Mouse (Mus musculus) stomach, embryonic 15.5 days (tissue): ENCODE results near the gene Ccdc148. TPM values are rescaled to one million over a fixed set of nuclear protein-coding genes. Genes with fewer than 3 reads are reported as not detected.

Source experiments
- ATAC-seq: fragments of 200-750 bp; cut with Nextera tagmentation; 2 replicates; pipeline ENCODE4 v1.8.0; 2017; ENCODE audit warnings: low read depth, moderate number of reproducible peaks, moderate TSS enrichment; ENCODE audit not compliant: insufficient read depth, low FRiP score
- H3K27ac ChIP-seq: fragments of 300-500 bp; sonication (generic); 2 replicates; pipeline ENCODE4 v1.5.1; 2015; ENCODE audit warnings: mild to moderate bottlenecking, inconsistent platforms
- H3K27me3 ChIP-seq: fragments of 300-500 bp; sonication (generic); replicated peaks from 2 replicates; pipeline ENCODE4 v1.6.1; 2015; ENCODE audit warnings: inconsistent platforms
- H3K36me3 ChIP-seq: fragments of 300-500 bp; sonication (generic); 2 replicates; pipeline ENCODE4 v1.6.1; 2015; ENCODE audit warnings: inconsistent platforms
- H3K4me1 ChIP-seq: fragments of 300-500 bp; sonication (generic); 2 replicates; pipeline ENCODE4 v1.6.1; 2015; ENCODE audit warnings: inconsistent platforms
- H3K4me2 ChIP-seq: fragments of 300-500 bp; sonication (generic); 2 replicates; pipeline ENCODE4 v1.6.1; 2015; ENCODE audit warnings: mild to moderate bottlenecking, inconsistent platforms
- H3K4me3 ChIP-seq: fragments of 300-500 bp; sonication (generic); replicated peaks from 2 replicates; pipeline ENCODE4 v1.5.1; 2015; ENCODE audit warnings: inconsistent platforms
- H3K9ac ChIP-seq: fragments of 300-500 bp; sonication (generic); 2 replicates; pipeline ENCODE4 v1.6.1; 2015; ENCODE audit warnings: inconsistent platforms
- H3K9me3 ChIP-seq: fragments of 300-500 bp; sonication (generic); 2 replicates; pipeline ENCODE4 v1.6.1; 2016; ENCODE audit warnings: inconsistent platforms
- WGBS: fragments of 180-500 bp; shearing (Covaris S2); methylation state at CpG from one replicate; pipeline ENCODE4 v1.1.7; 2015; 5-methylcytosine and 5-hydroxymethylcytosine counted together
- polyA plus RNA-seq: library from polyadenylated mRNA; unstranded; fragments of >200 nt; fragmentation: Nextera tagmentation; extraction: Ambion mirVana; gene quantifications from 2 replicates; pipeline ENCODE4 v1.2.1, GENCODE M21; 2015

Ccdc148 gene
- polyA plus RNA-seq, 1 experiment from 2014 or later: 0.89 TPM

- WGBS: 56% methylated on average over 2 of the region's 2 CpGs
- ATAC-seq: no peak
- H3K9ac ChIP-seq: no peak overlapping the region
Observed at GRCm38 (mm10) chr2:59158117-59158516, 2.4 kb downstream of the Ccdc148 start.

DNA sequence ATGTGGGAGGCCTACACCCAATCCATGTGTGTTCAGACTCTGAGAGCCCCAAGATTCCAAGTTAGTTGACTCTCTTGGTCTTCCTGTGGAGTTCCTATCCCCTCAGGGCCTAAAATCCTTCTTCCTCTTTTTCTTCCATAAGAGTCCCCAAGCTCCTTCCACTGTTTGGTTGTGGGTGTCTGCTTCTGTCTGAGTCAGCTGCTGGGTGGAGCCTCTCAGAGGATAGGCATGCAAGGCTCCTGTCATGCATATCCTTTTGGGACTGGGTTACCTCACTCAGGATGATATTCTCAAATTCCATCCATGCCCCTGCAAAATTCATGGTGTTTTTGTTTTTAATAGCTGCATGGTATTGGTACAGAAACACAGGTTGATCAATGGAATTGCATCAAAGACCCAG is 5.1 kb downstream of the Ccdc148 start:
- ATAC-seq: no peak

More at GRCm38 (mm10) chr2:59158117-59158516, 2.4 kb downstream of the Ccdc148 start:
- Histone ChIP-seq H3K4me2 (no peak overlapping the region), H3K27ac (no peak overlapping the region), H3K9me3 (no peaks in the 10 kb centered on the region), H3K36me3 (no peaks in the 10 kb centered on the region), H3K4me1 (peaks cover 7% of the 10 kb centered on the region; the same call in 1 of the 2 replicates), H3K27me3 (no peaks in the 10 kb centered on the region), H3K4me3 (no peak overlapping the region)

GRCm38 (mm10) chr2:59131044-59131443 is 29.4 kb downstream of the Ccdc148 start:
- no peaks in the 10 kb centered on the region for H3K27me3 ChIP-seq
- H3K4me1 ChIP-seq: no peaks in the 10 kb centered on the region
- ATAC-seq: no peak
- no peak overlapping the region for H3K4me3 ChIP-seq
- no peak overlapping the region for H3K9ac ChIP-seq
- H3K9me3 ChIP-seq: no peaks in the 10 kb centered on the region
- no peak overlapping the region for H3K27ac ChIP-seq
- WGBS: 70% methylated on average over 8 of the region's 8 CpGs
- no peak overlapping the region for H3K4me2 ChIP-seq
- H3K36me3 ChIP-seq: no peaks in the 10 kb centered on the region

More for the DNA sequence above, 5.1 kb downstream of the Ccdc148 start:
- no peak overlapping the region for H3K27ac ChIP-seq
- H3K4me1 ChIP-seq: peaks cover 7% of the 10 kb centered on the region; the same call in 1 of the 2 replicates
- H3K9ac ChIP-seq: no peak overlapping the region
- no peak overlapping the region for H3K4me2 ChIP-seq
- H3K4me3 ChIP-seq: no peak overlapping the region
- no peaks in the 10 kb centered on the region for H3K36me3 ChIP-seq
- no peaks in the 10 kb centered on the region for H3K27me3 ChIP-seq
- no peaks in the 10 kb centered on the region for H3K9me3 ChIP-seq

DNA sequence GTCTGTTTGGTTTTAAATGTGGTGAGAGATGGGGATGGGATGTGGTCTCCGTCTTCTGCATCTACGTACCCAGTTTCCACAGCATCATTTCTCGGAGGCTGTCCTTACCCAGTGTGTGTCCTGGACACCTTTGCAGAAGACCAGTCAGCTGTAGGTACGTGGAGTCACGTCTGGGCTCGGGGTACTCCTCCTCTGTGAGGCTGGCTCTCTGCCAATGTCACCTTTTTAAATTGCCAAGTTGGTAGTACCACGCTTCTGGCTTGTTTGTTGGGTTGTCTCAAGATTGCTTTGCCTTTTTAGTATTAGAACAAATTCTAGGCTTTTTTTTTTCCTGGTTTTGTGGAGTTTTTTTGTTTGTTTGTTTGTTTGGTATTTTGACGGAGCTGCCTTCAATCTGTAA is 30.7 kb downstream of the Ccdc148 start:
- no peak overlapping the region for H3K4me3 ChIP-seq
- WGBS: 81% methylated on average over 8 of the region's 8 CpGs
- no peak overlapping the region for H3K27ac ChIP-seq
- no peak overlapping the region for H3K4me2 ChIP-seq
- no peak overlapping the region for H3K9ac ChIP-seq
- H3K9me3 ChIP-seq: no peaks in the 10 kb centered on the region
- no peaks in the 10 kb centered on the region for H3K36me3 ChIP-seq
- no peaks in the 10 kb centered on the region for H3K27me3 ChIP-seq
- H3K4me1 ChIP-seq: no peaks in the 10 kb centered on the region
- ATAC-seq: no peak

DNA sequence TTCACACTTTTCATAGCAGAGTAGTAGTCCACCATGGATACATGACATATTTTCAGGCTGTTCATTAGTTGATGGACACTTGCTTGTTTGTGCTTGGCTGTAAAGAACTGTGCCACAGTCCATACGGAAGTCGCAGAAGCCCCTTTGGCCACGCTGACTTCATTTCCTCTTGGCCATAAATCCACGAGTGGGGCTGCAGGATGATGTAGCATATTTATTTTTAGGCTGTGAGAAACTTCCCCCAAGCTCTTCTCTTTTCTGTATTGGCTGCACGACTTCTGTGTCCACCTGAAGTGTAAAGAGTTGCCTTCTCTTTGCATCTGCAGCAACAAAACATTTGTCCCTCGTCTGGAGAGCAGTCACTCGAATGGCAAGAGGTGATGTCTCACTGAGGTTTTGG is 31.5 kb downstream of the Ccdc148 start:
- H3K4me1 ChIP-seq: no peaks in the 10 kb centered on the region
- ATAC-seq: no peak
- H3K9ac ChIP-seq: no peak overlapping the region
- no peaks in the 10 kb centered on the region for H3K27me3 ChIP-seq
- H3K9me3 ChIP-seq: no peaks in the 10 kb centered on the region
- H3K4me2 ChIP-seq: no peak overlapping the region
- H3K27ac ChIP-seq: no peak overlapping the region
- no peak overlapping the region for H3K4me3 ChIP-seq
- 68% methylated on average over 7 of the region's 7 CpGs for WGBS
- H3K36me3 ChIP-seq: no peaks in the 10 kb centered on the region

DNA sequence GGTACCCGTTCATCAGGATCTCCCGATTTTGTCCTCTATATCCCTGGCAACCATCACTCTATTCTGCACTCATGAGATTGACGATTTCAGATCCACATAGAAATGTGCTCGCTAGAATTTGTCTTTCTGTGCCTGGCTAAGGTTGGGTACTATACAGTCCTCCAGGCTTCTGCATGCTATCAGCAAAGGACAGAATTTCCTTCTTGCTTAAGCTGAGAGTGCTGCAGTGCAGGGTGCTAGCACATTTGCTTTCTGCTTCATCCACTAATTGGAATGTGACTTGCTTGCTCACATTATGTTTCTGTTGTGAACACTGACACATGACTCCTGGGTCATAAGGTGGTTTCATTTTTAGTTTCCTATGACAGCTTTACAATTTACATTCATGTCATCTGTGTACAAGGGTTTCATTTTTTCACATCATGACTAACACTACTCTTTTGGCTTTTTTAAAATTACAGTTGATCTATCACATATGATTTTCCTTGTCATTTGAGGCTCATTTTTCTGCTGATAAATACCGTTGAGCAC is 104.8 kb downstream of the Ccdc148 start:
- Histone ChIP-seq H3K9ac (no peak overlapping the region), H3K4me3 (no peak overlapping the region), H3K27ac (no peak overlapping the region), H3K9me3 (no peaks in the 10 kb centered on the region), H3K27me3 (no peaks in the 10 kb centered on the region), H3K36me3 (no peaks in the 10 kb centered on the region), H3K4me1 (no peaks in the 10 kb centered on the region), H3K4me2 (no peak overlapping the region)
- 69% methylated on average over 5 of the region's 5 CpGs for WGBS
- no peak for ATAC-seq

GRCm38 (mm10) chr2:59054339-59054738 is 106.1 kb downstream of the Ccdc148 start:
- ATAC-seq: no peak

GRCm38 (mm10) chr2:59053461-59054039 is 106.9 kb downstream of the Ccdc148 start:
- Histone ChIP-seq H3K27ac (no peak overlapping the region), H3K9ac (no peak overlapping the region), H3K36me3 (no peaks in the 10 kb centered on the region), H3K27me3 (no peaks in the 10 kb centered on the region), H3K4me1 (no peaks in the 10 kb centered on the region), H3K9me3 (no peaks in the 10 kb centered on the region), H3K4me2 (no peak overlapping the region), H3K4me3 (no peak overlapping the region)
- ATAC-seq: no peak
- 60% methylated on average over 7 of the region's 7 CpGs for WGBS

More at GRCm38 (mm10) chr2:59054339-59054738, 106.1 kb downstream of the Ccdc148 start:
- Histone ChIP-seq H3K9ac (no peak overlapping the region), H3K4me2 (no peak overlapping the region), H3K9me3 (no peaks in the 10 kb centered on the region), H3K27ac (no peak overlapping the region), H3K4me1 (no peaks in the 10 kb centered on the region), H3K4me3 (no peak overlapping the region), H3K36me3 (no peaks in the 10 kb centered on the region), H3K27me3 (no peaks in the 10 kb centered on the region)
- WGBS: 70% methylated on average over 5 of the region's 5 CpGs

DNA sequence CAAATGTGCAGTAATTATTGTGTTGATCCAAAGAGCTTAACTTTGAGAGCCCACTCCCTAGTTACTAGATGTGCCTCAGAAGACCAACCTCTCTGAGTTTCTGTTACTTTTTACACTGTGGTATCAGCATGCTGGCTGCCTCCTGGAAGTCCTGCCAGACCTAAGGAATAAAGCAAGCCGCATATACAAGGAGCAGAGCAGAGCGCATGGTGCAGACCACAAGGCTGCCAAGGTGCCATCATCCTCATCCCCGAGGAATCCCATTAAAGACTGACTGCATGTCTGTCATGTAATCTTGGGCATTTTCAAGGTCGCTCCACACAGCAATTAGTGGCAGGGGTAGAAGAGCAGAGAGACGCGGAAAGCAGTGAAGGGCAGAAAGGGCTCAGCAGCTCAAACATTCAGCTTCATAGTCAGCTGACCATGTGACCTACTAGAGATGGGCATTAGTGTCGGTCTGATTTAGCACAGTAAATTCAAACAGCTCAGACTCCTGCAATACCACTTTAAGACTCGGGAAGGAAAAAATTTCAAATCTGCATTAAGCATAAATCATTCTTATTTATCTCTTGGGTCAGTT is 110.1 kb downstream of the Ccdc148 start:
- Histone ChIP-seq H3K9me3 (no peaks in the 10 kb centered on the region), H3K4me1 (no peaks in the 10 kb centered on the region), H3K4me2 (no peak overlapping the region), H3K9ac (no peak overlapping the region), H3K4me3 (no peak overlapping the region), H3K27ac (no peak overlapping the region), H3K36me3 (no peaks in the 10 kb centered on the region), H3K27me3 (no peaks in the 10 kb centered on the region)
- ATAC-seq: no peak
- 52% methylated on average over 8 of the region's 8 CpGs for WGBS

DNA sequence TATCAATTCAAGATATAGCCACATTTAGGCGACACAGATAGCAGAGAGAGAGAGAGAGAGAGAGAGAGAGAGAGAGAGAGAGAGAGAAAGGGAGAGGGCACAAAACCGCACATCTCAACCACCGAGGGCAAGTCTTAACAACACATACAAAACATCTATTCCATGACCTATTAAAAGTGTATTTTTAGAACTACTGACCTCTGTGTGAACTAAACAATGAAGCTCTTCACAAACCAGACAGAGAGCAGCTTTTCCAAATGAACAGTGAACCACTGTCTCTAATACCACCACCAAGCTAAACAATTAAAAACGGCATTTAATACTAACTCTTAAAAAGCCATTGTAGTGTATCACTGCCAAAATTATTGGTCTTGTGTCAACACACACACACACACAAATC is 110.8 kb downstream of the Ccdc148 start:
- H3K36me3 ChIP-seq: no peaks in the 10 kb centered on the region
- no peak overlapping the region for H3K9ac ChIP-seq
- no peaks in the 10 kb centered on the region for H3K9me3 ChIP-seq
- 35% methylated on average over 4 of the region's 4 CpGs for WGBS
- no peak overlapping the region for H3K4me2 ChIP-seq
- H3K27me3 ChIP-seq: no peaks in the 10 kb centered on the region
- no peak overlapping the region for H3K27ac ChIP-seq
- ATAC-seq: no peak
- H3K4me3 ChIP-seq: no peak overlapping the region
- H3K4me1 ChIP-seq: no peaks in the 10 kb centered on the region

DNA sequence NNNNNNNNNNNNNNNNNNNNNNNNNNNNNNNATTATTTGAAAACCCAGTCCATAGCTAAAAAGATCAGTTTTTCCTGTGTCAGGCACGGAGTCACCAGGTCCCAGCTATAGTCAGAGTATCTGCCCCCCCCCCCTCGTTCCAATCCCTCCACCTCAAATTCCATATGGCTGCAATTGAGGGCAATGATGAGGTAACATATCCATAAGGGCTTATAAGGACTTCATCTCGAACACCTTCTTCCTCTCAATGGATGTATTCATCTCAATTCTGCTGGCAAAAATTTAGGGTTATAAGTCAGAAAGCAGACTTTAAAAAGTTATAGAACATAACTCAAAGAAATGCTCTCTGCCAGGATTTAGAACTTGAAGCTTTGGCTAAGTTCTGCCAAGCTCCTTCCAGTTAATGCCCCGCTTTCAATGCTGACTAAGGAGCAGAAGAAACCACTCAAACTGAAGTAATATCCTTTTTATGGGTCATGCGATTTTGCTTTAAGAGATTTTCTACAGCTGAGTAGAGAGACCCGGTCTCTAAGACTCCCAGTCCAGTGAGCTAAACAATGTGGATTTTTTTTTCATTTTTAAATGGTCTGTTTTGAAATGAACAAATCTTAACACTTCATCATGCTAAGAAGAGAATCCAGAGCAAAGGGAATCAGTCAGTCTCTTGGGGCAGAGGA is 111.6 kb downstream of the Ccdc148 start:
- Histone ChIP-seq H3K27ac (no peak overlapping the region), H3K4me2 (no peak overlapping the region), H3K9ac (no peak overlapping the region), H3K4me1 (no peaks in the 10 kb centered on the region), H3K36me3 (no peaks in the 10 kb centered on the region), H3K9me3 (no peaks in the 10 kb centered on the region), H3K27me3 (no peaks in the 10 kb centered on the region), H3K4me3 (no peak overlapping the region)
- ATAC-seq: no peak
- 56% methylated on average over 6 of the region's 6 CpGs for WGBS

DNA sequence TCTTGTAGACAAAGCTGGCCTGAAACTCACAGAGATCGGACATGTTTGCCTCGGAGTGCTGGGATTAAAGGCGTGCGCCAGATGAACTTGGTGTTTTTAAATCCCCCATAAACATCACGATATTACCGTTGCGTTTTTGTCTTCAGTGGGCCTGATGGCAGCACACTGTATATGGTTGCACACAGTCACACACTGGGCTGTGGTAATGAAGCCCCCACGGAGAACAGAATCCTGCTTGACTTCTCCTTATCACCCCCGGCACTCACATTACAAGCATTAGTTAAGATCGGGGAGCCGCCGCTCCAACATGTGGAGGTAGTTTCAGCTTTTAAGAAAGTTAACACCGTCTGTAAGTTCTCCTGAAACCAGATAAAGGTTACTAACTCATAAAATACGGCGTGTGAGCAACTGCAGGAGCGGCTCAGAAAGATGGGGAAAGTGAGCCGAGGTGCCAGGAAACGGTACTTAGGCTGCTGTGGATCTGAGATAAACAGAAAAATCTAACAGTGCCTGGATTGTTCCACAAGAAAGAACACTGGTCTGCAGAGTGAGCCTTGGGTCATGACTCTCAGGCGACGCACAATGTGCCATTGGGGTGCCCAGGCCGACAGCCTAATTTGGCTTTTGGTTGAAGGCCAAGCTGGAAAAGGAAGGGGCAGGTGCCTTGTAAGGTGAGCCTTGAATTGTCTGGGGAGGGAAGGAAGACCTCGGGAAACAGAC is 117.0 kb downstream of the Ccdc148 start:
- no peaks in the 10 kb centered on the region for H3K27me3 ChIP-seq
- H3K4me3 ChIP-seq: no peak overlapping the region
- H3K27ac ChIP-seq: no peak overlapping the region
- ATAC-seq: no peak
- H3K9ac ChIP-seq: no peak overlapping the region
- 56% methylated on average over 22 of the region's 22 CpGs for WGBS
- H3K4me1 ChIP-seq: no peaks in the 10 kb centered on the region
- peak overlapping the region; percentile 21; the same call in 1 of the 2 replicates for H3K4me2 ChIP-seq
- no peaks in the 10 kb centered on the region for H3K9me3 ChIP-seq
- H3K36me3 ChIP-seq: no peaks in the 10 kb centered on the region
